Mouse (Mus musculus) limb, embryonic 13.5 days (tissue): ENCODE measurements around the gene Ptprn. TPM values are rescaled to one million over a fixed set of nuclear protein-coding genes. Genes with fewer than 3 reads are reported as not detected.
A peak's percentile ranks its signal among the peaks of the same experiment; 100 is the strongest.

Experiments
- ATAC-seq: fragments of 200-750 bp; cut with Nextera tagmentation; 2 replicates; pipeline ENCODE4 v1.8.0; 2017; ENCODE audit warnings: low read depth, moderate number of reproducible peaks, moderate TSS enrichment; ENCODE audit not compliant: low FRiP score
- H3K27ac ChIP-seq: fragments of 300-500 bp; sonication (generic); 2 replicates; pipeline ENCODE4 v1.5.1; 2015; ENCODE audit warnings: inconsistent platforms, mild to moderate bottlenecking, moderate library complexity
- H3K27me3 ChIP-seq: fragments of 300-500 bp; sonication (generic); 2 replicates; pipeline ENCODE4 v1.6.1; 2015; ENCODE audit warnings: mild to moderate bottlenecking, inconsistent platforms
- H3K36me3 ChIP-seq: fragments of 300-500 bp; sonication (generic); 2 replicates; pipeline ENCODE4 v1.6.1; 2015; ENCODE audit warnings: inconsistent platforms, mild to moderate bottlenecking, moderate library complexity
- H3K4me1 ChIP-seq: fragments of 300-500 bp; sonication (generic); 2 replicates; pipeline ENCODE4 v1.6.1; 2015; ENCODE audit warnings: inconsistent platforms
- H3K4me2 ChIP-seq: fragments of 300-500 bp; sonication (generic); replicated peaks from 2 replicates; pipeline ENCODE4 v1.6.1; 2015; ENCODE audit warnings: inconsistent platforms, mild to moderate bottlenecking, moderate library complexity
- H3K4me3 ChIP-seq: fragments of 300-500 bp; sonication (generic); 2 replicates; pipeline ENCODE4 v1.5.1; 2015; ENCODE audit warnings: moderate library complexity, mild to moderate bottlenecking, inconsistent platforms
- H3K9ac ChIP-seq: fragments of 300-500 bp; sonication (generic); 2 replicates; pipeline ENCODE4 v1.6.1; 2015; ENCODE audit warnings: mild to moderate bottlenecking, inconsistent platforms
- H3K9me3 ChIP-seq: fragments of 300-500 bp; sonication (generic); 2 replicates; pipeline ENCODE4 v1.6.1; 2016; ENCODE audit warnings: inconsistent platforms
- WGBS: fragments of 180-500 bp; shearing (Covaris S2); methylation state at CpG from one replicate; pipeline ENCODE4 v1.1.7; 2015; 5-methylcytosine and 5-hydroxymethylcytosine counted together
- polyA plus RNA-seq: library from polyadenylated mRNA; unstranded; fragments of >200 nt; fragmentation: Nextera tagmentation; extraction: Ambion mirVana; gene quantifications from 2 replicates; pipeline ENCODE4 v1.2.1, GENCODE M21; 2015

The Ptprn gene
- polyA plus RNA-seq, 1 experiment from 2014 or later: 0.24 TPM

DNA sequence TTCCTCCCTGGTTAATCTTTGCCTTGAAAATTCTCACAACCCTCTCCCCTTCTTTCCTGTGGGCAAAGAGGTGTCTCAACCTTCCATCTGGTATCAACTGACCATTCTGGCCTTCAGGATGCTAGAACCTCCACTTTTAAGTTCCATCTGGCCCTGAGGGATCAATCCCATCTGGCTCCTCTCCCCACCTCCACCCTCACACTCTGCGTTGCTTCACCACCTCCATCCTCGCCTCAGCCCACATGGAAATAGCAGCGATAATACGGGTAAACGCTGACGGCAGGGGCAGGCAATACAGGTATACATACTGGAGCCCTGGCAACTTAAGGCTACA lies 46.4 kb downstream of the Ptprn start:
- peak overlapping the region; percentile 51 for H3K9ac ChIP-seq
- peak overlapping the region; percentile 61 for H3K4me3 ChIP-seq
- WGBS: 3% methylated on average over 6 of the region's 6 CpGs
- H3K27ac ChIP-seq: no peak overlapping the region
- peaks cover 72% of the 10 kb centered on the region for H3K27me3 ChIP-seq
- no peak for ATAC-seq
- H3K4me1 ChIP-seq: peaks cover 15% of the 10 kb centered on the region
- H3K9me3 ChIP-seq: no peaks in the 10 kb centered on the region
- H3K4me2 ChIP-seq: peak overlapping the region; percentile 96
- peaks cover 32% of the 10 kb centered on the region for H3K36me3 ChIP-seq

DNA sequence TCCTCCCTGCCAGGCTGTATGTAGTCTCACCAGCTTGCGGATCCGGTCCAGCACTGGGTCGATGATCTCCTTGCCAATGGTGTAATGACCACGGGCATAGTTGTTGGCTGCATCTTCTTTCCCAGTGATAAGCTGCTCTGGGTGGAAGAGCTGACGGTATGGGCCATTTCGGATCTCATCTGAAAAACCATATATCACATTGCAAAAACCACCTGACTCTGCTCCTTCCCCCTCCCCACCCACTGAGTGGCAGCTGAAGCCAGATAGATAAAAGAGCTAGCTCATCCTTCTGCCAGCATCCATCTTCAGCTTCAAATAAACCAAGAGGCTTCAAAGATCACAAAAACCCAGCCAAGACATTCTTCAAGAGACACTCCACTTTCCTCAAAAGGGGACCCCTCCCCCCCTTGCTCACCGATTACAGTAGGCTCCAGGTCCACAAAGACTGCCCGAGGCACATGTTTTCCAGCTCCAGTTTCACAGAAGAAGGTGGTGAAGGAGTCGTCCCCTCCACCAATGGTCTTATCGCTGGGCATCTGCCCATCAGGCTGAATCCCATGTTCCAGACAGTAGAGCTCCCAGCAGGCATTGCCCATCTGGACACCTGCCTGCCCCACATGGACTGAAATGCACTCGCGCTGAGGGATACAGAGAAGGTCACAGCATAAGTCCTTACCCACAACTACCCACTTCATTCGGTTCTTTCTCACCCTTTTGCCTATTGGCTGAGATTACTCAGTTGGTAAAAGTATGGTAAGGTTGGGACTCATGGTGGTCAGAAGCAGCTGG lies 47.3 kb downstream of the Ptprn start:
- Histone ChIP-seq H3K4me2 (peak overlapping the region; percentile 96; the same call in 1 of the 2 replicates), H3K27ac (no peak overlapping the region), H3K9ac (no peak overlapping the region), H3K36me3 (peaks cover 39% of the 10 kb centered on the region), H3K4me3 (no peak overlapping the region), H3K27me3 (peaks cover 66% of the 10 kb centered on the region), H3K9me3 (no peaks in the 10 kb centered on the region), H3K4me1 (peaks cover 23% of the 10 kb centered on the region)
- ATAC-seq: no peak
- 74% methylated on average over 13 of the region's 13 CpGs for WGBS

GRCm38 (mm10) chr1:75215785-75216184 lies 48.5 kb downstream of the Ptprn start:
- peaks cover 31% of the 10 kb centered on the region for H3K4me1 ChIP-seq
- peaks cover 54% of the 10 kb centered on the region for H3K27me3 ChIP-seq
- no peaks in the 10 kb centered on the region for H3K9me3 ChIP-seq
- H3K4me2 ChIP-seq: no peak overlapping the region
- no peak for ATAC-seq
- H3K27ac ChIP-seq: no peak overlapping the region
- H3K36me3 ChIP-seq: peaks cover 41% of the 10 kb centered on the region
- no peak overlapping the region for H3K4me3 ChIP-seq
- 90% methylated on average over 9 of the region's 9 CpGs for WGBS
- H3K9ac ChIP-seq: no peak overlapping the region

- H3K9me3 ChIP-seq: no peaks in the 10 kb centered on the region
- WGBS: 81% methylated on average over 5 of the region's 5 CpGs
Observed at GRCm38 (mm10) chr1:75214886-75215285, 49.4 kb downstream of the Ptprn start.

DNA sequence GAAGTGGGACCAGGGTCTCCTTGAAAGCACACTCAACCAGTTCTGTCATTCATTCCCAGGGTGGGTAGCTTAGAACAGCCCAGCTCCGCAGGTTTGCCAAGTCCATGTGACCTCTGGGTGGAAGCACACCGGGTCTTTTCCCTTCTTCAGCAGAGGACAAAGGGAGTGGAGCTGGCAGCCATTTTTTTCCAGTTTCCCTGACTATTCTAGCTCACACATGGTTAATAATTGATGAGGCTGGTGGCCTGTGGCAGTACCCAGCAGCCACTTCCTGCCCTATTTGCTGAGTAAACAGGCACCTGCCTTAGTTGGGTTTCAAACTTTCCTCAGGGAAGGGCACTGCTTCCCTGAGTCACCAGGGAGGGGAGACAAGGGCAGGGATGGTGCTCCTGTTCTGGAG lies 49.9 kb downstream of the Ptprn start:
- H3K36me3 ChIP-seq: peaks cover 41% of the 10 kb centered on the region

More at GRCm38 (mm10) chr1:75214886-75215285, 49.4 kb downstream of the Ptprn start:
- ATAC-seq: no peak
- H3K4me1 ChIP-seq: peaks cover 37% of the 10 kb centered on the region
- H3K27ac ChIP-seq: no peak overlapping the region
- H3K4me2 ChIP-seq: no peak overlapping the region
- no peak overlapping the region for H3K4me3 ChIP-seq
- peaks cover 41% of the 10 kb centered on the region for H3K36me3 ChIP-seq
- peaks cover 45% of the 10 kb centered on the region for H3K27me3 ChIP-seq
- no peak overlapping the region for H3K9ac ChIP-seq

GRCm38 (mm10) chr1:75213096-75213495 lies 51.2 kb downstream of the Ptprn start:
- no peak for ATAC-seq
- Histone ChIP-seq H3K9me3 (no peaks in the 10 kb centered on the region), H3K27me3 (peaks cover 31% of the 10 kb centered on the region), H3K4me1 (peaks cover 34% of the 10 kb centered on the region), H3K9ac (no peak overlapping the region), H3K36me3 (peaks cover 41% of the 10 kb centered on the region), H3K4me2 (no peak overlapping the region), H3K4me3 (no peak overlapping the region), H3K27ac (no peak overlapping the region)
- WGBS: 90% methylated on average over 7 of the region's 7 CpGs

More for the DNA sequence above, 49.9 kb downstream of the Ptprn start:
- no peak overlapping the region for H3K4me3 ChIP-seq
- no peak for ATAC-seq
- H3K9me3 ChIP-seq: no peaks in the 10 kb centered on the region
- no peak overlapping the region for H3K9ac ChIP-seq
- H3K27me3 ChIP-seq: peaks cover 44% of the 10 kb centered on the region
- H3K4me2 ChIP-seq: no peak overlapping the region
- no peak overlapping the region for H3K27ac ChIP-seq
- peaks cover 37% of the 10 kb centered on the region for H3K4me1 ChIP-seq
- WGBS: 85% methylated on average over 2 of the region's 2 CpGs

DNA sequence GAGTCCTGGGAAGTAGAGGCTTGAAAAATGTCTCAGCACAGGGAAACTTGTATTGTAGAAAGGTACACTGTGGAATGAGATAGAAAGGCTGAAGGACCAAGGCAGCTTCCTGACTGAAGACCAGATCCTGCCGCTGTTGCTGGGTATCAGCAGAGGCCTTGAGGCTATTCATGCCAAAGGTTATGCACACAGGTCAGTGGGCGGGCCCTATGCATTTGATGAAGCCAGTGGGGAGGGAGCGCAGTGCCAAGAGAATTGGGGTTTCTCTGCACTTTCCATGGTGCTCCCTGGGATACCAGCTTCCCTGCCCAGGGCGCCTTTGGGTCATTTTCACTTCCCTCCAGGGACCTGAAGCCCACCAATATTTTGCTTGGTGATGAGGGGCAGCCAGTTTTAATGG lies 51.8 kb downstream of the Ptprn start:
- 89% methylated on average over 4 of the region's 4 CpGs for WGBS

GRCm38 (mm10) chr1:75211141-75211708 lies 53.1 kb downstream of the Ptprn start:
- Histone ChIP-seq H3K9ac (peak overlapping the region; percentile 95), H3K4me1 (peaks cover 32% of the 10 kb centered on the region), H3K27me3 (peaks cover 13% of the 10 kb centered on the region), H3K9me3 (no peaks in the 10 kb centered on the region), H3K27ac (no peak overlapping the region), H3K4me2 (peak overlapping the region; percentile 97), H3K36me3 (peaks cover 41% of the 10 kb centered on the region), H3K4me3 (peak overlapping the region; percentile 95)
- ATAC-seq: no peak
- 11% methylated on average over 17 of the region's 17 CpGs for WGBS

More for the DNA sequence above, 51.8 kb downstream of the Ptprn start:
- H3K36me3 ChIP-seq: peaks cover 41% of the 10 kb centered on the region
- H3K27me3 ChIP-seq: peaks cover 25% of the 10 kb centered on the region
- ATAC-seq: no peak
- no peak overlapping the region; the same call in 1 of the 2 replicates for H3K4me2 ChIP-seq
- H3K27ac ChIP-seq: no peak overlapping the region
- peaks cover 32% of the 10 kb centered on the region for H3K4me1 ChIP-seq
- H3K9ac ChIP-seq: no peak overlapping the region
- no peaks in the 10 kb centered on the region for H3K9me3 ChIP-seq
- H3K4me3 ChIP-seq: no peak overlapping the region

- 6% methylated on average over 42 of the region's 42 CpGs for WGBS
- peak within 1 kb of the TSS; percentile 97 for H3K4me2 ChIP-seq
- H3K36me3 ChIP-seq: peaks cover 35% of the 10 kb centered on the region
- peak within 1 kb of the TSS; percentile 95 for H3K9ac ChIP-seq
- peak; percentile 95 for ATAC-seq
- H3K27ac ChIP-seq: no peak within 1 kb of the TSS
- peaks cover 4% of the 10 kb centered on the region for H3K27me3 ChIP-seq
- peak within 1 kb of the TSS; percentile 95 for H3K4me3 ChIP-seq
- no peaks in the 10 kb centered on the region for H3K9me3 ChIP-seq
- peaks cover 32% of the 10 kb centered on the region for H3K4me1 ChIP-seq
Observed at GRCm38 (mm10) chr1:75210136-75211087, 53.9 kb downstream of the Ptprn start, which contains the start of the genes Glb1l and Stk16. Gene Glb1l, minus strand, starts transcription at chr1:75210813. Gene Stk16, plus strand, starts transcription at chr1:75210838.

DNA sequence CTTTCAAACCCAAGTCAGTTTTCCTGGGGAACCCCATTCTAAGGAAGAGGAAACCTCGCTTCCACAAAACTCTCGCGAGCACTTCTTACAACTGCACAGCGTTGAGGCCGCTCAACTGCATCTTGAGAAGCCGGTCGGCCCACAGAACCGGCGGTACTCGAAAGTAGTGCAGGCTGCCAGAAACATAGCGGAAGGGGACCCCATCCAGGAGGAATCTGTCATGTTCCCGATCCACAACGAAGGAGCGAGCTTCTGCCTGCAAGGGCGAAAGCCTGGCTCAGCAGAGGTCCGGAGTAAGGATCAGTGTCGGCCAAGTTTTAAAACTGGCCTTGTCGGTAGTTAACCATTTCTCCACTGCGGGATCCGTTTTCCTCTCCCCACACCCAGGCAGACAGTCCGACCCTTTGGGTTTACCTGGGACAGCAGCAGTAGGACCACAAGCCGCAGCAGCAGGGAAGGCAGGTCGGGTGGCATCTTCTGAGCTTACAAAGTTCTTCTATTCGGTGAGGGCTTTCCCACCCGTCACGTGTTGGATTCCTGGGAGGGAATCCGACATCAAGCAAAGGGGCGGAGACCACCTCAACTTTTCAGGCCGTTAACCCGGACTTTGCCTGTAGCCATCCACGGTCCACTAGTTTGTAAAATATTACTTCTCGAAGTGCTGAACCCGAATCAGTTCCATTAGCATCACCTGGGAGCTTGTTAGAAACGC lies 55.2 kb downstream of the Ptprn start:
- Histone ChIP-seq H3K9me3 (no peaks in the 10 kb centered on the region), H3K27ac (no peak overlapping the region), H3K27me3 (peaks cover 4% of the 10 kb centered on the region; the same call in 1 of the 2 replicates), H3K4me2 (peak overlapping the region; percentile 97), H3K36me3 (peaks cover 22% of the 10 kb centered on the region), H3K9ac (peak overlapping the region; percentile 72), H3K4me3 (peak overlapping the region; percentile 95), H3K4me1 (peaks cover 32% of the 10 kb centered on the region)
- ATAC-seq: no peak
- 9% methylated on average over 34 of the region's 34 CpGs for WGBS

GRCm38 (mm10) chr1:75201236-75201635 lies 63.1 kb downstream of the Ptprn start:
- H3K4me3 ChIP-seq: no peak overlapping the region
- no peak overlapping the region for H3K9ac ChIP-seq
- no peak for ATAC-seq
- H3K9me3 ChIP-seq: no peaks in the 10 kb centered on the region
- no peak overlapping the region for H3K4me2 ChIP-seq
- whole genome bisulfite sequencing: 86% methylated on average over 1 of the region's 1 CpGs
- peaks cover 41% of the 10 kb centered on the region for H3K36me3 ChIP-seq
- no peaks in the 10 kb centered on the region for H3K4me1 ChIP-seq
- no peak overlapping the region for H3K27ac ChIP-seq
- no peaks in the 10 kb centered on the region for H3K27me3 ChIP-seq
